Mouse (Mus musculus) lung, embryonic 14.5 days (tissue): ENCODE results near the gene Nod1. TPM values are rescaled to one million over a fixed set of nuclear protein-coding genes. Genes with fewer than 3 reads are reported as not detected.

Source experiments
- ATAC-seq: fragments of 200-750 bp; cut with Nextera tagmentation; 2 replicates; pipeline ENCODE4 v1.8.0; 2017; ENCODE audit warnings: mild to moderate bottlenecking, moderate TSS enrichment, moderate library complexity; ENCODE audit not compliant: insufficient read depth
- DNase-seq: peaks from one replicate; pipeline ENCODE4 v3.0.0-alpha.2; 2015
- H3K27ac ChIP-seq: fragments of 300-500 bp; sonication (generic); 2 replicates; pipeline ENCODE4 v1.5.1; 2014; ENCODE audit warnings: low read depth, mild to moderate bottlenecking, moderate library complexity
- H3K27me3 ChIP-seq: fragments of 300-500 bp; sonication (generic); 2 replicates; pipeline ENCODE4 v1.6.1; 2014; ENCODE audit warnings: low read length, control low read depth; ENCODE audit not compliant: insufficient read depth
- H3K36me3 ChIP-seq: fragments of 300-500 bp; sonication (generic); 2 replicates; pipeline ENCODE4 v1.6.1; 2014; ENCODE audit warnings: control low read depth; ENCODE audit not compliant: insufficient read depth
- H3K4me1 ChIP-seq: fragments of 300-500 bp; sonication (generic); 2 replicates; pipeline ENCODE4 v1.6.1; 2014; ENCODE audit warnings: antibody characterized with exemption, control low read depth; ENCODE audit not compliant: insufficient read depth
- H3K4me2 ChIP-seq: fragments of 300-500 bp; sonication (generic); 2 replicates; pipeline ENCODE4 v1.6.1; 2014; ENCODE audit warnings: mild to moderate bottlenecking
- H3K4me3 ChIP-seq: fragments of 300-500 bp; sonication (generic); 2 replicates; pipeline ENCODE4 v1.5.1; 2014; ENCODE audit warnings: low read depth, low read length
- H3K9ac ChIP-seq: fragments of 300-500 bp; sonication (generic); 2 replicates; pipeline ENCODE4 v1.6.1; 2014
- H3K9me3 ChIP-seq: fragments of 300-500 bp; sonication (generic); 2 replicates; pipeline ENCODE4 v1.6.1; 2016; ENCODE audit warnings: low read depth, low read length, control low read depth
- CTCF ChIP-seq: IDR thresholded peaks from 2 replicates; pipeline ENCODE4 v1.5.1; 2016; ENCODE audit warnings: antibody characterized with exemption, low read depth
- WGBS: fragments of 180-500 bp; shearing (Covaris S2); extraction: QIAGEN DNeasy Blood & Tissue Kit; methylation state at CpG from one replicate; pipeline ENCODE4 v1.1.7; 2014; 5-methylcytosine and 5-hydroxymethylcytosine counted together
- polyA plus RNA-seq: library from polyadenylated mRNA; unstranded; fragments of >200 nt; fragmentation: Nextera tagmentation; extraction: Ambion mirVana; gene quantifications from 2 replicates; pipeline ENCODE4 v1.2.1, GENCODE M21; 2014

Gene Nod1
- polyA plus RNA-seq, 1 experiment from 2014 or later, result 4.6 TPM

DNA sequence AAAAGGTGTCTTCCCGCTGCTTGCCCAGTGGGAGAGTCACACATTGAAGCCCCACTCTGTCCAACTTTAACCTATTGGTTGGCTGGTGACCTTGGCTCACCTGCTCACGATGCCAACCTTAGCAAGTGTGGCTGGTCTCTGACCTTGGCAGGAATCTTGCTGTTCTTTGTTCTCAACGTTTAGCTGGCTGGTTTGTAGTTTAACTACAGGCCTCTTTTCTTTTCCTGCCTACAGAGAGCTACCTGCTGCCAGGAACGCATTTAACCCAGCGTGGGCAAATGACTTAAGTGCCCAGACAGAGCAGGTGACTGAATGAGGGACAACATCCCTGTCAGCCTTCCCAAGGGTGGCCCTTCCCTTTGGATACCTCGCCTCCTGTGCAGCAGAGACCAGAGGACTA lies 25.3 kb upstream of the Nod1 start:
- H3K4me1 ChIP-seq, result no peaks in the 10 kb centered on the region
- no peak overlapping the region for H3K4me2 ChIP-seq
- H3K9ac ChIP-seq, result no peak overlapping the region
- no peak for ATAC-seq
- DNase-seq, result no peak
- no peak for TF ChIP-seq CTCF
- no peaks in the 10 kb centered on the region for H3K36me3 ChIP-seq
- no peaks in the 10 kb centered on the region for H3K9me3 ChIP-seq
- H3K27ac ChIP-seq, result no peak overlapping the region
- no peaks in the 10 kb centered on the region for H3K27me3 ChIP-seq
- H3K4me3 ChIP-seq, result no peak overlapping the region
- WGBS, result 69% methylated on average over 6 of the region's 6 CpGs

DNA sequence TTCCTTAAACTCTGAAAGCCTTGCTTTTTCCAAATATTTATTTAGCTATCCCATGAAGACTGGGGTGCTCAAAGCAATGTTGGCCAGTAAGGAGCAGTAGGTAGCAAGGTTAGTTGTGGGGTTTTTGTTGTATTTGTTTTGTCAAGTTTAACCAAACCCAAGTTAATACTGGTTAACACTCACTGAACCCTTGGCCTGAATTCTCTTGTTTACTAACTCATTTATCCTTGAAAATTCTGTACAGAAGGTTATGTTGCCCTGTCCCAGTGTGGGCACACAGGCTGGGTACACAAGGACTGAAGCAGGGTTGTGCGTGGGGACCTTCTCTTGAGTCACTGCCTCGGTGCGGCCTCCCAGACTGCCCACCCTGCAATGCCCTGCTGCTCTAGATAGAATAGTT lies 23.9 kb upstream of the Nod1 start:
- H3K9me3 ChIP-seq, result no peaks in the 10 kb centered on the region
- no peaks in the 10 kb centered on the region for H3K36me3 ChIP-seq
- peaks cover 3% of the 10 kb centered on the region; the same call in 1 of the 2 replicates for H3K4me1 ChIP-seq
- ATAC-seq (no peak), DNase-seq (no peak)
- WGBS, result 84% methylated on average over 3 of the region's 3 CpGs
- H3K9ac ChIP-seq, result no peak overlapping the region
- no peak for TF ChIP-seq CTCF
- no peaks in the 10 kb centered on the region for H3K27me3 ChIP-seq
- no peak overlapping the region for H3K4me2 ChIP-seq
- no peak overlapping the region for H3K4me3 ChIP-seq
- H3K27ac ChIP-seq, result no peak overlapping the region

DNA sequence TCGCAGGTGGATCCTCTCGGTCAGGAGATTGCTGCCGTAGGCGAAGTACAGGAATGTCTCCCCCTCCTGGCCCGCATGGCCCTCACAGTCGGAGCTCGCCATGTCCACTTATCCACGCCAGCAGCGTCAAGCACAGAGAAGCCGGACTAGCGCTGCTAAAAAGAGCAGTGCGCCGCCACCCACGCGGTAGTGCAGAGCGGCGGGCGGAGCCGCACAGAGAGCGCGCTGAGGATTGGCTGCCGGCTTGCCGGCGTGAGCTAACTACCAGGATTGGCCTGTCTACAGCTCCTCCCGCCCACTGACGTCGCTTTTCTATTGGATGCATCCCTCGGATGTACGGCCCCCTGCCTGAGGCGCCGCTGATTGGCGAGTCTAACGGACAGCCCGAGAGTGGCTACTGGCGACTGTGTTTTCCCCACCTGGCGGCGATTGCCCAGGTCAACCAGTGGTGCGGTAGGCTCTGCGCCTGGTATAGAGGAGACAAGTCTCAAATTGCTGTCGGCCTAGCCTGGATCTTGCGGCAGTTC lies 20.4 kb upstream of the Nod1 start, which contains the start of gene Ggct:
Gene Ggct (minus strand): TSS at position 217 of the 527 bp plus-strand sequence.
- Histone ChIP-seq H3K9ac (peak within 1 kb of the TSS; percentile 41), H3K4me2 (peak within 1 kb of the TSS; percentile 90), H3K36me3 (no peaks in the 10 kb centered on the region), H3K9me3 (no peaks in the 10 kb centered on the region), H3K27ac (peak within 1 kb of the TSS; percentile 42; the same call in 1 of the 2 replicates), H3K4me1 (peaks cover 3% of the 10 kb centered on the region; the same call in 1 of the 2 replicates), H3K27me3 (no peaks in the 10 kb centered on the region), H3K4me3 (peak within 1 kb of the TSS; percentile 51)
- TF ChIP-seq CTCF, result peak; percentile 80
- under 1% methylated on average over 41 of the region's 41 CpGs for WGBS
- peak; percentile 100 for ATAC-seq
- DNase-seq, result peak; percentile 98

DNA sequence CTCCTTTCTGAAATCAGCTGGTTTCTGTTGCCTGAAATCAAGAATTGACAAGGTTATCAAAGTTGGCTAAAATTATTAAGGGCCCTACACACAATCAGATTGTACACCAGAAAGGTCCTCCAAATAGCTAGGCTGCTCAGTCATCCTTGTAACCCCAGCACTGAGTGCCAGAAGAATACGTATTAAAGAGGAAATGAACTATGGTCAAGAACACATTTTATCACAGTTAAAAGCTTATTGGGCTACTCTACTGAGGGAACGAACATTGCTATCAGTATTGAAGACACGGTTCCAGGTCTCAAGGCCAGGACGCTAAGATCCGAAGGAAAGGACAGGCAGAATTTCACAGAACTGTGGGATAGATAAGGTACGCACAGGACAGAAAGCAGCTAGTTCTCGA lies 19.7 kb upstream of the Nod1 start:
- peak overlapping the region; percentile 51 for H3K4me3 ChIP-seq
- no peaks in the 10 kb centered on the region for H3K9me3 ChIP-seq
- no peaks in the 10 kb centered on the region for H3K36me3 ChIP-seq
- H3K27ac ChIP-seq, result 0 out of 2 replicates have a peak overlapping the region, but pooled peaks have one; percentile 42
- peaks cover 3% of the 10 kb centered on the region; the same call in 1 of the 2 replicates for H3K4me1 ChIP-seq
- DNase-seq, result no peak
- TF ChIP-seq CTCF, result no peak
- no peak for ATAC-seq
- H3K27me3 ChIP-seq, result no peaks in the 10 kb centered on the region
- WGBS, result 2% methylated on average over 7 of the region's 7 CpGs
- peak overlapping the region; percentile 90 for H3K4me2 ChIP-seq
- peak overlapping the region; percentile 41 for H3K9ac ChIP-seq

DNA sequence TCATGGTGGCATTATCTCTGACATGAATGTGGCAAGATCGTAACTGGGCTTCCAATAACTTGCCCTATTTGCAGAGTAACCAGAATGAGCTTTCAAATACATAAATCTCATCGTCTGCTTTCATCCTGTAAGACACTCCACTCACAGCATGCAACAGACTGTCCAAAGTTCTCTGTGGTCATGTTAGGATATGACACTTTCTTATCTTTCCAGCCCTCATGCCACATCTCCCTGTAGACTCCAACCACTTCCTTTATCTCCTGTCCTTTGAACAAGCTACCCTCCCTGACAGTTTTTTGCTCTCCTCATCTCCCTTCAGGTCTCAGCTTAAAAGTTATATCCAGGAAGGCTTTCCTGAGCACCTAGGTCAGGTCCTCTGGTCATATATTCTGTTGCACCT lies 18.8 kb upstream of the Nod1 start:
- H3K36me3 ChIP-seq, result no peaks in the 10 kb centered on the region
- DNase-seq (no peak), ATAC-seq (no peak)
- no peak overlapping the region for H3K27ac ChIP-seq
- H3K4me1 ChIP-seq, result peaks cover 3% of the 10 kb centered on the region; the same call in 1 of the 2 replicates
- H3K4me2 ChIP-seq, result no peak overlapping the region
- H3K9ac ChIP-seq, result no peak overlapping the region
- no peaks in the 10 kb centered on the region for H3K27me3 ChIP-seq
- no peak for TF ChIP-seq CTCF
- H3K9me3 ChIP-seq, result no peaks in the 10 kb centered on the region
- H3K4me3 ChIP-seq, result no peak overlapping the region
- 77% methylated on average over 2 of the region's 2 CpGs for WGBS

DNA sequence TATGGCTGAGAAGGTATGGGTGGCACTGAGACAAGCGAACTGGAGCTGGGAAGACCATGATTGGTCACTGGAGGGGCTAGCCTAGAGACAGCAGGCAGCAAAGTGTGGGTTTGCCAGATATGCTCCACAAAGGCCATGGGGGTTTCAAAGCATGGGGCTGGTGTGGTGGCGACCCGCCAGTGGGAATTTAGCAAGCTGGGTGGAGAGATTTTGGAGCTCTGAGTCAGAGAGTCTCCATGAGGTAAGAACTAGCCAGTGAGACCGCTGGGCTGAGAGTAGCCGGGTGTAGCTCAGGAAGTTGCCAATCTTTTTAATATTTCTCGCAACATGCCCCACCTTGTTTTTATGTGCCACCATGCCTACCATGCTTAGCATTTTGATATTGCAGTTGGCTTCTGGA lies 15.7 kb upstream of the Nod1 start:
- Histone ChIP-seq H3K27me3 (no peaks in the 10 kb centered on the region), H3K27ac (no peak overlapping the region), H3K36me3 (no peaks in the 10 kb centered on the region), H3K4me1 (peaks cover 3% of the 10 kb centered on the region; the same call in 1 of the 2 replicates), H3K9ac (no peak overlapping the region), H3K4me2 (no peak overlapping the region), H3K4me3 (no peak overlapping the region), H3K9me3 (no peaks in the 10 kb centered on the region)
- 91% methylated on average over 6 of the region's 6 CpGs for WGBS
- TF ChIP-seq CTCF, result no peak
- DNase-seq, result no peak
- ATAC-seq, result no peak

DNA sequence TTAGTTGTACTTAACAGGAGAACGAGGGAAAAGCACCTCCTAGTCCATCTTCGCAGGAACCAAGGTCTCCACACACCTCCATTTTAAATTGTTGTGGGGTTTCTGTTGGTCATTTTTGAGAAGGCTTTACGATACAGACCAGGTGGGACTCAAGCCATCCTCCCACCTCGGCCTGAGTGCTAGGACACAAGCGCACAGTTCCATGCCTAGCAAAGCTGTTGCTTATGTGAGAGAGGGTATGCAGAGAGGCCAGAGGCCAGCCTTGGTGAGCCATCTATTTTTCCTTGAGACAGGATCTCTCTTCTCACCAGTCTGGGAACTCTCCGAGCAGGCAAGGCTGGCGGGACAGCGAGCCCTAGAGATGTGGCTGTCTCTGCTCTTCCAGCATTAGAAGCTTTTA lies 11.7 kb upstream of the Nod1 start:
- Histone ChIP-seq H3K9me3 (no peaks in the 10 kb centered on the region), H3K4me3 (no peak overlapping the region), H3K36me3 (no peaks in the 10 kb centered on the region), H3K4me1 (no peaks in the 10 kb centered on the region), H3K9ac (no peak overlapping the region), H3K27ac (no peak overlapping the region), H3K27me3 (no peaks in the 10 kb centered on the region), H3K4me2 (no peak overlapping the region)
- no peak for ATAC-seq
- no peak for TF ChIP-seq CTCF
- 88% methylated on average over 8 of the region's 8 CpGs for WGBS
- DNase-seq, result no peak
